Mouse (Mus musculus): ENCODE measurements around the gene Stt3a.

Stt3a gene

DNA sequence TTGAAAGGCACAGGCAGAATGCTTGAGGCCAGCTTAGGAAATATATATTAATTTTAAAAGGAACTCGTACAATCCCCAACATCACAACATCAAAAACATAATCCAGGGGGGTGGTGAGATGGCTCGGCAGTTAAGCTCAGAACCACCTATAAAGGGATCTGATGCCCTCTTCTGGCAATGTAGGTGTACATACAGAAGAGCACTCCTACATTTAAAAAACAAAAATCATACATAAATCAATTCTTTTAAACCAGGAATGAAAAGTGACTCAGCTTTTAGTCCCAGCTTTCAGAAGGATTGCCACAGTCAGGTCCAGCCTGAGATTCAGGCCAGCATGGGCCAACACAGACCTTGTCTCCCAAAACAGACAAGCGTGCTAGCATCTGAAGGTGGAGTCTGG, 50.9 kb downstream of the Stt3a start:
- DNase-seq (ENCODE audit: low spot score), result peak; percentile 15

DNA sequence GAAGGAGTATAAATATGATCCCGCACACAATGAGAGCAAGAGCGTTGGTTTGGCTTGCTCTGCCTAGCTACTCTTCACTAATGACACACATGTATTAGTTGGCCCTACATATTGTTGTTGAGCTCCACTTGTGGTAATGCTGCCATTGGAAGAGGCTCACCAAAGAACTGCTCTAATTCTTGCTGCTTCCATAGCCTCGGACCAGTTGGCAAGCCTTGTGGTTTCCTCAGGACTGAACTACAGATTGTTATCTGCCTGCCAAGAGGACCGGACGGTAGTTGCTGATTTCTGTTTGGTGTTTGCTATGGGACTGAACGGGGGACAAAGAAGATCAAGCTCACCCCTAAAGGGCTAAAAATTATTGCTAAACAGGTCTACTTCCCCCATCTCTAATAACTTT, 60.2 kb downstream of the Stt3a start:
- no peak for DNase-seq (ENCODE audit: low spot score)

DNA sequence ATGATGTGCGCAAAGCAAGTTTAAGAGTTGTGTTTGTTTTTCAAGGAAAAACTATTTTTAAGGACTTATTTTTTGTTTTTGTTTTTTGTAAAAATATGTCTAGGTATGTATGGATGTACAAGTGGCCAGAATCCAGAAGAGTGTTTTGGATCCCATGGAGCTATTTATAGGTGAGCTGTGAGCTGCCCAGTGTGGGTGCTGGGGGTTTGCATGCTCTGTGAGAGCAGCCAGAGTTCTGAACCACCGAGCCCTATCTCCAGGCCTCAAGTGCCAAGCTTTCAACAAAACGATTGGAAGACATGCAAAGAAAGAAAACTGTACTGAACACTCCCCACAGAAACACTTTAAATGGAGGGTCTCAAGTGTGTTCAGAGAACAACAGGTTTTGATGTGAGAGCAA, 61.6 kb downstream of the Stt3a start:
- no peak for DNase-seq (ENCODE audit: low spot score)

DNA sequence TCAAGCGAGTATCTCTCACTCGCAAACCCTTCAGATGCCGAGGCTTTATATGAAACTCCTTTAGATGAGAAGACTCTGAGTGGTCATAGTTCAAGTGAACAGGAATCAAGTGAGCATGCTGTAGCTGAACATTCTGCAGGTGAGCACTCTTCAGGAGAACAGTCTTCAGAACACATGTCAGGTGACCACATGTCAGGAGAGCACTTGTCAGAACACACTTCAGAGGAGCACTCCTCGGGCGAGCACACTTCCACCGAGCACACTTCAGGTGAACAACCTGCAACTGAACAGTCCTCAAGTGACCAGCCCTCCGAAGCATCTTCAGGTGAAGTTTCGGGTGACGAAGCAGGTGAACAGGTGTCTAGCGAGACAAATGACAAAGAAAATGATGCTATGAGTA, 73.2 kb downstream of the Stt3a start:
- DNase-seq (ENCODE audit: low spot score), result no peak

DNA sequence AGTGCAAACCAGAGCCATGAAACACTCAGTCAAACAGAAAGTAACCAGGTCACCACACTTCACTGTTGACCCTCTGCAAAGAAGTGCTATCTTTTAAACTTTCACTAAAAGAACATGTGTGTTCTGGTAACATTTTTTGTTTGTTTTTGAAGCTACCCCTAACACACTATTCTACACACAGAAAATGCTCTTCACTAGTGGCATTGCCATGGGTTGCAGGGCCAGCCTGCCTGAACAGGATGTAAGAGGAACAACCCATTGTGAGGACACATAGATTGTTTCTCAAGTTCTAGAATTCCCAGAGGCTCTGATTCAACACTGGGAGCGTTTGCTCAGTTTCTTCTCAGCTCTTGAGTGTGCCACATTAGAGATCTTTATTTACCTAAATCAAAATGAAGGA, 74.6 kb downstream of the Stt3a start, which contains the start of gene Acrv1:
Acrv1 (plus strand) TSS at position 301 of the 400 bp plus-strand sequence.
- no peak for DNase-seq (ENCODE audit: low spot score)

DNA sequence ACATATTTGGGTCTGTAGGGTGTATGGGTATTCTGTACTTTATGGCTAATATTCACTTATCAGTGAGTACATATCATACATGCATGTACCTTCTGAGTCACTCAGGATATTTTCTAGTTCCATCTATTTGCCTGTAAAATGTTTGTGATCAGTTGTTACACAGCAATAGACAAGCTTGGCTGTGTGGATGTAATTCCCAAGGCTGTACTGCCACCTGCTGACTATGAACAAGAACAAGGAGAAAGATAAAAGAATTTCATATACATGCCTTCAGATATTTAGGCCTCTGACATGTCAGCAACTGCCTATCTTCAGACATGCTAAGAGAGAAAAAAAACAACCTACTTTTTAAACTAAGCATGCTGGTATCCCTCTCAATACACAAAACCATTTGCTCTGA, 80.2 kb downstream of the Stt3a start:
- peak; percentile 42 for DNase-seq (ENCODE audit: low spot score)

DNA sequence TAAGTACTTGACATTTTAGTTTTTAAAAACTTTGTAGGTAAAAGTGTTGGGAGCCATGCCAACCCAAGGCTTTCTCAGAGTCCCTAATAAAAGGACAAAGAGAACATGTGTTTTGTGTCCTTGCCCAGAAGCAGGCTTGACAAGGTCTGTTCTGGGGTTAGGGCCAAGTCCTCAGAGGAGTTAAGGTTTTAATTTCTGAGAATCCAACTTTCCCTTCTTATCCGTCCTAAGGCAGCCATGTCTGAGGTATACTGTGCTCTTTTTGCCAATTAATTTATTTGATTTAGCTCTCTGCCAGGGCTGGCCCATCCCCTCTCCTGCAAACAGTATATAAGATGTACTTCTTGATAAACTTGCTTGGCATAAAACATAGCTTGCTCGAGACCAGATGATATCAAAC, 86.1 kb downstream of the Stt3a start:
- peak; percentile 51 for DNase-seq (ENCODE audit: low spot score)
